Mouse (Mus musculus) retina, adult 2 months (tissue): Measurements from ENCODE around the gene Ahnak.
"Not testable (repeated sequence)": the region's sequence is repeated elsewhere in the genome, so short reads cannot be mapped to it uniquely, and the experiment has no call there.

ENCODE experiments used
- DNase-seq: peaks from one replicate; pipeline ENCODE4 v3.0.0-alpha.2; 2012; ENCODE audit warnings: low read depth, low spot score

Gene Ahnak

GRCm38 (mm10) chr19:8994813-8995607 lies 5.9 kb downstream of the Ahnak start:
- DNase-seq: no peak

DNA sequence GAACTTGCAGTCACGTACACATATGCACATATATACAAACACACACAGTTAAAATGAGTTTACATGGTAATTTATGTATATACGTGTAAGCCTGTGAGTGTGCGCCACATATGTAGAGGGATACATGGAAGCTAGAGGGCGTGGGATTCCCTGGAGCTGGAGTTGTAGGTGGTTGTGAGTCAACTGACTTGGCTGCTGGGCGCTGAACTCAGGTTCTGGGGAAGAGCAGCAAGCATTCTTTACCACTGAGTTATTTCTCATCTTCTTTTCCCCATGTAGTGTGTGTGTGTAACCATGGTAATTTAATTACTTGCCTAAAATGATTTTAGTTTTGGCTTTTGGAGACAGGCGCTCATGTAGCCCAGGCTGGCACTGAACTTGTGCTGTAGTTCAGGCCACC lies 7.5 kb downstream of the Ahnak start:
- no peak for DNase-seq

DNA sequence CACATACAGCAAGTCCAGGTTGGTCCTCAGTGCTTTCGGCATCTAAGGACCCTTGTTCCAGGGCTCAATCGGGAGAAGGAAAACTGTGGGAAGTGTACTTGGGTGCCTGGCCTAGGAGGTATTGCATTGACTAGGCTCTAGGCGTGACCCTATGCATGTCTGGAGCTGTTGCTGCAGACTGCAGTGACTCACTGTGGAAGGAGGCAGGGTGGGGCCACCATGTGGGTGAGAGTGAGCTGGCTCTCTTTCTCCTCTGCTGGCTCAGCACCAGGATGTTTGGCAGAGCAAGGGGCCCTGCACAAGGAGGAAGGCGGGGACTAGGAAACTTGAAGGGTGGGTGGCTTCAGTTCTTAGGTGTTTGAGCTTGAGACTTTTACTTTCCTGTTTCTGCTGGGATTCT lies 8.5 kb downstream of the Ahnak start:
- DNase-seq: no peak

- no peak for DNase-seq
Observed at GRCm38 (mm10) chr19:8998546-8998945, 9.5 kb downstream of the Ahnak start.

- no peak for DNase-seq
Observed at GRCm38 (mm10) chr19:8999223-8999622, 10.1 kb downstream of the Ahnak start.

DNA sequence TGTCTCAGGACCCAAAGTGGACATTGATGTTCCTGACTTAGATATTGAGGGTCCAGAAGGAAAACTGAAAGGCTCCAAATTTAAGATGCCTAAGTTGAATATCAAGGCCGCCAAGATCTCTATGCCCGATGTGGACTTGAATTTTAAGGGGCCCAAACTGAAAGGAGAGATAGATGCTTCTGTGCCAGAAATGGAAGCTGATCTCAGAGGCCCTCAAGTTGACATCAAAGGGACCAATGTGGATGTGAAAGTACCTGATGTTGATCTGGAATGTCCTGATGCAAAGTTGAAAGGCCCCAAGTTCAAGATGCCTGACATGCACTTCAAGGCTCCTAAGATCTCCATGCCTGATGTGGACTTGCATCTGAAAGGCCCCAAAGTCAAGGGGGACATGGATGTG lies 17.8 kb downstream of the Ahnak start:
- DNase-seq: not testable (repeated sequence)

- no peak for DNase-seq
Observed at GRCm38 (mm10) chr19:9019298-9019697, 30.2 kb downstream of the Ahnak start.

DNA sequence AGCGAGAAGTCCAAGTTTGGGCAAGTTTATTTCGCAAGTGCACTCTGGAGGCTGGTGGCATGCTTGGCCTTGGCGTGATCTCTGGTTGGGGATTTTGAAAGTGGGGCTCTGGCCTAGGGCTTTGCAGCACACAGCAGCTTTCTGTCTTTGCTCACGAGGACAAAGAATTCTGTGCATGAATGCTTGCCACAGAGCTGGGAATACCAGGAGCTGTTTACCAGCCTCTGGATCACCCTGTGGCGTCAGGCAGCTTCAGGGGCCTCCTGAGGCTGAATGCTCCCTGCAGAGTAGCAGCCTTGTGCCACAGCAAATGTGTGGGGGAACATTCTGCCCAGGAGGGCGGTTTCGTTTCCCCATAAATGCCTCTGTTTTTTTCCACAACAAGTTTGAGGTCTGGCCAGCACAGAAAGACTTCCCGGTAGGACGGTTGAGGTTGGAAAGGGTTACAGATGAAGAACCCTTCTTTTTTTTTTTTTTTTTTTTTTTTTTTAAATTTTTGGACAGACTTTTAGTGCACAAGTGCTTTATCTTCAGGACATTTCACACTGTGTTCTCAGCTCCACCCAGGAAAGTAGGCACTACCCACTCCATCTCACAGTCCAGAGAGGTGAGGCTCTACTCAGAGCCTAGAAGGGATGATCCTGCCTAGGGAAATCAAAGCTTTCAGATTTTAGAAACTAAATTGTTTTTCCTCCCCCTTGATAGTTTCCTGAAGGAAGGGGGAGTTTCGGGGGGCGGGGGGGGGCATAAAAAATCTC lies 34.1 kb downstream of the Ahnak start:
- no peak for DNase-seq

GRCm38 (mm10) chr19:9025562-9026257 lies 36.6 kb downstream of the Ahnak start:
- no peak for DNase-seq

DNA sequence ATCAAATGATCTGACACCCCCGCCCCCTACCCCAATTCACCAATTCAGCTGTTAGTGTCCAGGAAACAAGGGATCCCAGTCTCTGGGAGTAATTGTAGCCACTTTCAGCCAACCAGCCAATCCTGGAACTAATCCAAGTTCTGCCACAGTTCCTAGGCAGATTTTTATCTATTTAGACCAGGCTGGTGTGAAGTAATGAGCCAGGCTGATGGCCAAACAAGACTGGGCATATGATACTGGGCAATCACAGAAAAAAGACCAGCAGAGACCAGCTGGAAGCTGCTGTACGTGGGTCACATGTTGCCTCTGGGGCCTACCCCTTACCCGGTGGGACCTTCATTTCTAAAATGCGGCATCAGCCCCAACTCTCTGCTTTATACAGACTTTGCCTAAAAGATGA lies 37.5 kb downstream of the Ahnak start:
- no peak for DNase-seq

GRCm38 (mm10) chr19:9027795-9028194 lies 38.7 kb downstream of the Ahnak start:
- no peak for DNase-seq

DNA sequence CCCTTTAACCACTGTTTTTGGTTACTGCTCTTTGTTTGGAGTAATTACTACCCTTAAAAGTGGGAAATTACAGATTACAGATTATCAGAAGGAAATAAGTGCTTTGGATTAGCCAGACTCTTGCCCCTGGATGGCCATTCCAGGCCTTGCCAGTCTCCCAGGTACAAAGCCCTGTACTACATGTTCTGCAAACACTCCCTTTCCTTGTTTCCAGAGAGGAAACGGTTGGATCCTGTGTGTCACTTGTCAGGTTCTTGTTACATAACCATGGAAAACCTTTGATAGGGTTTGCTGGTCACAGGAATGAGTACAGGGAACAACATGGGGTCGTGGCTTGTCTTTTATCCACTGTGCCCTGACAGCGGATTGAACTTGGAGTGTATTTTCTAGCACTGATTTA lies 39.3 kb downstream of the Ahnak start:
- no peak for DNase-seq

- DNase-seq: no peak
Observed at GRCm38 (mm10) chr19:9029640-9030262, 40.7 kb downstream of the Ahnak start.

DNA sequence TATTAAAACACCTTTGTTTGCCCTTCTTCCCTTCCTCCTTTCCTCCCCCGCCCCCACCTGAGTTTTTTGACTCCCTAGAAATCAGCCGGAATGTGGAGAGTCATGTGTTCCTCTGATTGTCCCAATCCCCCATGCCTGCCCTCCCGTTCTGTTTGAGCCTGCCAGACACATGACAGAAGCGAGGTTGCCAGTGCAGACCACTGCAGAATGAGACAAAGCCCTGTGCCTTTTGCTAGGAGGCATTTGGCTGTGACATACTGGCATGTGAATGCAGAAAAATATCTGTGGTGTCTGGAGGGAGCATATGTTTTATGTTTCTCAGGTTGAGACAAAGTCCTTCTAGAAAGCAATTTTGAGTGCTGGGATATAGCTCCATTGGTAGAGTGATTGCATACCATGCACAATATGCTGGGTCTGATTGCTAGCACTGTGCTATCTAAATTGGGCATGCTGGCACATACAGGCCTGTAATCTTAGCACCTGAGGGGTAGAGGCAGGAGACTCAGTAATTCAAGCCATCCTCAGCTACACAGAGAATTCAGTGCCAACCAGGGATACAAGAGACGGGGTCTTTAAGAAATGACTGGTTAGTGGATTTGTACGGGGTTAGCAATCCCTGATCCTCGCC lies 43.5 kb downstream of the Ahnak start:
- no peak for DNase-seq

DNA sequence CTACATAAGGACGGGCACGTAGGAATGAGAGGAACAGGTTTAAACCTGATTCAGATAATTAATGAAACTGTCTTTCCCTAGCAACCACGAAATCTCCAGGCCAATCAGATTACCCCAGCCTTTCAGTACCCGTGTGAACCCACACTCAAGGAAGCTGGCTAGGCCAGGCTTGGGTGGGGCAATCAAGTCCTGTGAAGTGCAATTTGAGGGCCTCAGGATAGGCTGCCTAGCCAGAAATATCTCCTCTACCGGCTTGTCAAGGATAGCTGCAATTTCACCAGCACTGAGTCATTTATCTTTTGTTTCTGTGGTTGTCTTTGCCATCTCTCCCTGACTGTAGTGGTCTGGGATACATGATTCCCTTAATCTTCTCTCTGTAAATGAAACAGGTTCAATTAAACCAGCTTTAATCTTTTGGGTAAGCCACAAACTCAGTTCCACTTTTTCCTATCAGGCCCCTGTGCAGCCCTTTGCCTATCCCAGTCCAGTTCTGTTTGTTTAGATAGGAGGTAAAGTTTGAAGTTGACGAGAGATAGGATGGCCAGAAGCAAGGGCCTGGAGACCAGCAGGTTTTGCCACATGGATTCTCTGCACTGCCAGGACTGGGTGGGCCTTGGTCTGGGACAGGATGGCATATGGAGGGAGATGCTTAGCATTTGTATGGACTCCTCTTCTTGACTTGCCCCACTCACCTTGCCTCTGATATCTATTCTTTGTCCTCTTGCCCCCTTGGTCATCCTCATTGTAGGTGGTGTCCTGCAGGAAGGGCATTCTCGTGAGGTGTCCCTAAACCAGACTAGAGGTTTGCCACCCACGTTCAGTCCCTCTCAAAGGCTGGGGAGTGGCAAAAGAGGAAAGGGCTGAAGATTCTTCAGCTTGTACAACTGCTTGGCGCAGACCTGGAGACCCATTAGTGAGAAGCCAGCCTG lies 44.6 kb downstream of the Ahnak start:
- no peak for DNase-seq

- DNase-seq: no peak
Observed at GRCm38 (mm10) chr19:9034480-9034879, 45.4 kb downstream of the Ahnak start.

GRCm38 (mm10) chr19:9035101-9035500 lies 46.0 kb downstream of the Ahnak start:
- DNase-seq: no peak

DNA sequence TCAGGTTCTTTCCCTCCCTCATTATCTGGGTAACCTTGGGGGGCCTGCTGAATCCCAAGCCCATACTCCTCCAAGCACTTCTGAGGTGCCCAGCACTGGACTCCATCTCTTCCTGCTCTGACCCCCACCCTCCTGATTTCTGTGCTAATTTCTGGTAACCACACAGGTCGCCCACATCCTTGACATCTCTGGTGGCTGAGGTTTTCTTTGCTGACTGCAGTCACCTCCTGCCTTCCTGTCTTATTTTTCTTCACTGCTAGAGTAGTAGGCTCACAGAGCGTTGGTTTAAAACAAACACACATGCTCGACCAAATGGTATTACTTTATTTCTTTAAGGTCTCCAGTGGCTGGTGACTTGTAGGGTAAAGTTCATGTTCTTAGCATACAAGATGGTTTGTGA lies 49.1 kb downstream of the Ahnak start:
- DNase-seq: no peak

- DNase-seq: no peak
Observed at GRCm38 (mm10) chr19:9039266-9039665, 50.2 kb downstream of the Ahnak start.

DNA sequence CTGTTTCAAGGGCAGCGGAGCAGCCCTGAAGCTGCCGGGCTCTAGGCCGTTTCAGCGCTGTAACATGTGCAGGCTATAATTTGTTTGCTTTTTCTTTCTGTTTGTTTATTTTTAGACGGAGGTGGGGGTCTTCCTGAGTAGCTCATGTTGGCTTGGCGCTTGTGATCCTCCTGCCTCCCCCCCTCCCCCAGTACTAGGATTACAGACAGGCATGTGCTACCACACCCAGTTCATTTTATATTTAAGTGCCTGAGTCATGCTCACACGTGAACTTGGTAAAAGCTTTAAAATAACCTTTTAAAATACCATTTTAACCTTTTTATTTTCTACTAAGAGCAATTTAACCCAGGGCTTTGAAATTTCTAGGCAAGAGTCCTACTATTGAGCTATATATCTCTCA lies 50.8 kb downstream of the Ahnak start:
- DNase-seq: no peak
